Mouse (Mus musculus) layer of hippocampus, adult 8-10 months (tissue): ENCODE results near the gene Ube2f. TPM values are rescaled to one million over a fixed set of nuclear protein-coding genes. Genes with fewer than 3 reads are reported as not detected.

Source experiments
- DNase-seq, 2 experiments: peaks; one replicate each; pipeline ENCODE4 v3.0.0; 2022; ENCODE audit warnings: low spot score in 2 of 2
- total RNA-seq, 4 experiments: library from RNA; stranded (reverse); gene quantifications; 2 replicates each; pipeline ENCODE4 v1.2.4; 2022

Ube2f gene
- total RNA-seq: 10 to 100 TPM; 48.0 to 48.9 (median 48.6) TPM

- peak; percentile 96 to 97 for DNase-seq
Measured at GRCm38 (mm10) chr1:91249564-91250414, at the start of gene Ube2f. Gene Ube2f (plus strand): TSS chr1:91250304.

- no peak for DNase-seq
Measured at GRCm38 (mm10) chr1:91201122-91201521, 49.0 kb upstream of the Ube2f start.

GRCm38 (mm10) chr1:91204221-91204765 is 45.8 kb upstream of the Ube2f start:
- DNase-seq: no peak

- DNase-seq: no peak
Measured at GRCm38 (mm10) chr1:91205651-91206050, 44.5 kb upstream of the Ube2f start.

GRCm38 (mm10) chr1:91206336-91206735 is 43.8 kb upstream of the Ube2f start:
- DNase-seq: no peak

- peak; percentile 68 to 75 for DNase-seq
Measured at GRCm38 (mm10) chr1:91206873-91207272, 43.2 kb upstream of the Ube2f start.

- DNase-seq: no peak
Measured at GRCm38 (mm10) chr1:91207334-91208074, 42.6 kb upstream of the Ube2f start.

- peak; percentile 53 to 72 for DNase-seq
Measured at GRCm38 (mm10) chr1:91209343-91209742, 40.8 kb upstream of the Ube2f start.

GRCm38 (mm10) chr1:91209785-91210184 is 40.3 kb upstream of the Ube2f start:
- peak; percentile 92 for DNase-seq

- peak; percentile 69 to 77 for DNase-seq
Measured at GRCm38 (mm10) chr1:91211099-91211498, 39.0 kb upstream of the Ube2f start.

GRCm38 (mm10) chr1:91211591-91212008 is 38.5 kb upstream of the Ube2f start:
- no peak for DNase-seq

GRCm38 (mm10) chr1:91215264-91215663 is 34.8 kb upstream of the Ube2f start:
- DNase-seq: no peak

GRCm38 (mm10) chr1:91215981-91216380 is 34.1 kb upstream of the Ube2f start:
- no peak for DNase-seq

GRCm38 (mm10) chr1:91216504-91217267 is 33.4 kb upstream of the Ube2f start:
- DNase-seq: no peak

GRCm38 (mm10) chr1:91219641-91220321 is 30.3 kb upstream of the Ube2f start:
- no peak for DNase-seq

GRCm38 (mm10) chr1:91220322-91220672 is 29.8 kb upstream of the Ube2f start:
- no peak for DNase-seq

GRCm38 (mm10) chr1:91226562-91226961 is 23.5 kb upstream of the Ube2f start:
- no peak for DNase-seq

GRCm38 (mm10) chr1:91227381-91228054 is 22.6 kb upstream of the Ube2f start:
- DNase-seq: no peak

GRCm38 (mm10) chr1:91231142-91231541 is 19.0 kb upstream of the Ube2f start:
- DNase-seq: no peak

- no peak for DNase-seq
Measured at GRCm38 (mm10) chr1:91231896-91232295, 18.2 kb upstream of the Ube2f start.
